Mouse (Mus musculus): ENCODE results near the gene Eif4e3.

Eif4e3 gene

DNA sequence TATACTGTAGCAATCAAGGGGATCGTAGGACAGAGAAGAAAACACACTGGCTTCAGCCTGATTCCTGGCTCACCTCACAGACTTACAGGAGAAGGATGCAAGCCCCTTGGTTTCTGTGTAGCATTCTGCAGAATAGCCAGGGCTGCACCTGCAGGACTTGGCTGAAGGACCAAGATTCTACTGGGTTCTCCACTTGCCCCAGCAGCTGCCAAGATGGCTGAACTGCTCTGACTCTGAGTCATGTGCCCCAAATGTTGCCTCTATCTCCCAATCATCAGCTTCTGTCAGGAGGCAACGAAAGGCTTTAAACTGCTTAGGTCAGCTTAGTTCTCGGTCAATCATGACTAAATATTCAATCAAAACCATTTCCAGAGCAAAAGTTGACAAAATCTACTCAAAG lies 42.0 kb downstream of the Eif4e3 start:
- DNase-seq (ENCODE audit: low spot score): no peak

DNA sequence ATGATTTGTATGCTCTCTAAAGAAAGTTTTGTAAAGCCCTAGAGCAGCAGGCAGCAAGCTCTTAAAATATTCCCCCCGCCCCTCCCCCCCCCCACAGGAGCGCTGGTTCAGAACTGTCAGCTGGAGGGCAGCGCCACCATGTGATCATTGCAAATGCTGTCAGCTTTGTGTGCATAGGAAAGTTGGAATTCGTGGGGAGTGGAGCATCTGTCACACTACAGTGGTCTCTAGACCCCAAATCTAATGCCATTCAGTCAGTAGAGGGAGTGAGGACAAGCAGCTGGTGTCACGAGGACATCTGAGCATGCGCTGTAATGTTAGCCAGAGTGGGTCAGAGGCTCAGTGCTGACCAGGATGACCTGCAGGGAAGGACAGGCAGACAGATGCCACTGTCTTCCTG lies 42.9 kb downstream of the Eif4e3 start:
- DNase-seq (ENCODE audit: low spot score): no peak

DNA sequence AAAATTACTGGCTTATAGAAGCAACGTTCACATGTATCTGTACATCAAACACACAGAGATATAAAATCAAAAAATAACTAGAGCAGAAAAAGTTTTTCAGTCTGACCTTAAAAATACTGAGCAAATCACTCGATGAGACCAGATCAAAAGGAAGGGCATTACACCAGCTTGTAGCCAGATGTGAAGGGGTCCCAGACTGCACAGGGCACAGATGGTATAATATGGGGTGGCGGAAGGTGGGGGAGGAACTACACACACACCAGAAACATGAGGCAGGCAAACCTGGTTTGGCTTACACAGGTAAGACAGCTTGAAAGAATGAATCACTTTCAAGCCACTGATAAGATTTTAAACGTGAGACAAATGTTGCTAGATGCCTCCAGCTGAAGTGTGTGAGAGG lies 45.4 kb downstream of the Eif4e3 start:
- DNase-seq (ENCODE audit: low spot score): no peak

DNA sequence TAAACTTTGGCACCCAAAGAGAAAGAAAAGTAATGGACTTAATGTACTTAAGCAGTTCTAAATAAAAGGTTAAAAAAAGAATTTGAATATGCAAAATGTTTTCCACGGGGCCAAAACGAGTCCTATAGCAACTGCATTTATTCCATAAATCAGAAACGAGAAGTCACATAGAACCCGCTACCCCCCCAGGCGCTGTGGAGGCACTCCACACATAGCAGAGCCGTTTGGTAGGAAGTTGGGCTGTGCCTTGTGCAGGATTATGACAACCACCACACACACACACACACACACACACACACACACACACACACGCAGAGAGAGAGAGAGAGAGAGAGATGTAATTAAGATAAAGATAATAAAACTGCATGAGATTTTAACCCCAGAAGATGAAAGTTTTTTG lies 46.1 kb downstream of the Eif4e3 start:
- DNase-seq (ENCODE audit: low spot score): no peak

DNA sequence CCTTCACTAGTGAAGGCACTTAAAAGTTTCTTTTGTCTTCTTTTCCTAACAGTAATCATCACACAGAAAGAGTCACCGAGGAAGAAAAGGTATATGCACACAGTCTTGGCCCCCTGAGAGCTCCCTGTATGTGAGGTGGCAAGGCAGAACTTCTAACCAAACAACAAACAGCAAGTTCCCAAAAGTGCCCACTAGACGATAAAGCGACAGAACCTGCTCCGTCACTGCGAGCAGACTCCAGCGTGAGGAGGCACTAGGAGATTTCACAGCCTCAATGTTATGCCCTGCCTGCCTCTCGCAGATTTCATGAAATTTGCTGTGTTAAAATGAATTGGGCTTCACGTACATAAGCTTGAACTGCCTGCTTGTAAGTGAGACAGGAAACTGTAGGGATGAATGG lies 46.6 kb downstream of the Eif4e3 start:
- DNase-seq (ENCODE audit: low spot score): no peak

DNA sequence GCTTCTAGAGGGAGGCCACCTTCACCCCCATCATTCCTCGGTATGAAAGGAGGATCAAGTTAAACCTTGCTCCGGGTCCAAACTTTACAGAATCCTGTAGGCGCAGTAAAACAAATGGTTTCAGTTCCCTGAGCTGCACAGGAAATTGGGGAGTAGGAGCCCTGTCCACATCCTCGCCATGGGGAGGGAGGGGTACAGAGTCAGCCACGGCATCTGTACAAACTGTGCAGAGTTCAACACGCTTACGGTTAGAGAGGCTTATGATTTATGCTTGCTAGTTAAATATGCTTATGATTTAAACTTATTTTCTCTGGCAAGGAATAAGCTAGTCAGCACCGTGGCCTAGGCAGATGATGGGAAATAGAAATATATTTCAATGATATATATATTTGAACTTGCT lies 47.1 kb downstream of the Eif4e3 start:
- DNase-seq (ENCODE audit: low spot score): no peak

DNA sequence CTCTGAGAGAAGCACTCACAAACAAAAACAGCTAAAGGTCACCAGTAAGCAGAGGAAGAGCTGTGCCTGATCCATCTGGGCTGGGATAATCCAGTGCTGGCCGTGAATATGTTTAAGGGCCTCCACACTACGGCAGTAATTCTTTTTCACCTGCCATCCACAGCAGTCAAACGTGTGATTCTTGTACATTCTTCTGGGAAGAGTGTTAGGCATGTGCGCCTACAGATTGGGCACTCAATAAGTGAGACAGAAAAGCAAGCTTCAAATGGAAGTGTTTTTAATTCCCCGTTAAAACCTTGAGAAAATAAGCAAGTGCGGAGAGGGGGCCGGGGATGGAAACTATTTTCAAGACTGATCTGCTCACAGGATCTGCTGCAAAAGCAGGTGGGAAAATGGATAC lies 48.7 kb downstream of the Eif4e3 start:
- DNase-seq (ENCODE audit: low spot score): no peak

DNA sequence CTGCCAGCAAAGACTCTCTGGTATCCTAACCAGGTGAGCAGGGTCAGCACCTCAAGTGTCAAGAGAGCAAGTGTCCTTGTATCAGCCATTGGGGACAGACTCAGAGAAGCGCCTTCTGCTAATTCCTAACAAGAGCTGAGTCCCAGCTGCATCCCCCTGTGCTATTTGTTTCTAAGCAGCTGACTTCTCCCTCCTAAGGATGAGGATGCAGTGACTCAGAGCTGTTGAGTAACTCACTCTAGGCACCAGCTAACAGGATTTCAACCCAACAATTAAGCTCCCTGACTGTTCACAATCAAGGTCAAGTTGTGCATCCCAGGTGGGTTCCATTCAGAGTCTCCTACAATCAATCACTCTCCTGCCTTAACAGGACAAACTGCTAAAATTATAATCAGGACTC lies 49.2 kb downstream of the Eif4e3 start:
- DNase-seq (ENCODE audit: low spot score): no peak

DNA sequence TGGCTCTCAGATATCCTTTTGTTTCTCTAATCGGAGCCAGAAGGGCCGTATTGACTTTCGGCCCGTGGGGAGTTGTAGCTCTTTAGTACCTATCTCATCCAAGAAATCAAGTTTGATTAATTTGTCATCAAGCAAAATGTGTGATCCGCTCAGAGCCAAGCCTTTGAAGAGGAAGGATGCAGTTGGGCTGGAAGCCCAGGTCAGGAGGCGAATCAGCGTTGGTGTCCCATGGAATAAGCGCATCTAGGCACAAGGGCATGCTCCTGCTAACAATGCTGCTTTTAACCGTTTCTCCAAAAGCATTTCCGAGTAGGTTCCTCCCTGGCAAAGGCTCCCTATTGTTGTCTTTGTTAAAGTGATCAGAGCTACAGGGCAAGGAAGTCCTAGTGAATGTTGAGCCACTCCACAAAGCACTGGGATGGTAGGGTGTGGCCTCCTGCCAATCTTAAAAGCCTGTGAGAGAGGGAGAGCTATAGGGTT lies 51.3 kb downstream of the Eif4e3 start:
- no peak for DNase-seq (ENCODE audit: low spot score)

DNA sequence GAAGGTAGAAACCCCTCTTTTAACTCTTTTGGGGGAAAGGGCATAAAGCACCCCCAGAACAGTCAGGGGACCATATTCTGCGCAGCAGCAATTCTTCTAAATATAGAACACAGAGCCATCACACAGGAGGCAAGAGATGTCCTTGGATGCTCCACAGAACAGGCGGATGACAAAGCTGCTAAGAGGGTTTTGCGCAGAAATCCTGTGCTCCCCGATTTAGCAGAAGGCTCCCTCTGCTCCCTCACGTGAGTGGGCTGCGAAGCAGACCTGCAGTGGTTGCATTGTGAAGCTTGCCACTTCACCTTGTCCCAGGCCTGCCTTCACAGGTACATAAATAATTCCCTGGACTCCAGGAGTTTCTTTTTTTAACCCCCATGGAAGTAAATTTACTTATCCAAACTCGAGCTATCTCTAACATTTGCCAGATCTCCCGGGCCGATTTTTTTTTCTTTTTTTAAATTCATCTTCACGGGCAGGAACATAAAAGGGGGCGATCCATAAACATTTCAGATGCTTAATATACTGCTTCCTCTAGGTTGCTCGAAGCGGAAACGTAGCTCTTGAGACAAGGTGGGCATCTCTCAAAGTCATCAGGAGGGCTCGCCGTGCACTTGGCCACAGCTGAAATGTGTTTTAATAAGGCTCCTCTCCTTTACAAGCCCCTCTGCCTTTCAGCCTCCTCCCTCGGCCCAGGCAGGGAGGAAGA lies 51.9 kb downstream of the Eif4e3 start:
- no peak for DNase-seq (ENCODE audit: low spot score)

DNA sequence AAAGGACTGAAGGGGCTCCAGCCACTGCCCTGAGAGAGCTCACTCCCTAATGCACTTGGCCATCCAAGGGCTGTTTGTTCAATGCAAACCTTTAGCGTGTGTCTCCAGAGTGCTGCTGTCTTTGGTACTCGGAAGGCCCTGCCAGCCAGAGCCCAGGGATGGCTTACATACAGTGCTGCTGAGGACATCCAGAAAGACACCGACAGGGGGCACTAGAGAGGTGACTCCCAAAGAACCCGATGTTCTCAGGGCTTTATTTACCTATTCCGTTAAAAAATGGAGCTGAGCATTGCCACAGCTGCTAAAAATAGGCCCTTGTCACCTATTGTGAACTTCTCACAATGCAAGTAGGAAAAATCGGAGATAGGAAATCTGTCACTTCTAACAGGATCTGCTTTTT lies 54.7 kb downstream of the Eif4e3 start:
- no peak for DNase-seq (ENCODE audit: low spot score)

DNA sequence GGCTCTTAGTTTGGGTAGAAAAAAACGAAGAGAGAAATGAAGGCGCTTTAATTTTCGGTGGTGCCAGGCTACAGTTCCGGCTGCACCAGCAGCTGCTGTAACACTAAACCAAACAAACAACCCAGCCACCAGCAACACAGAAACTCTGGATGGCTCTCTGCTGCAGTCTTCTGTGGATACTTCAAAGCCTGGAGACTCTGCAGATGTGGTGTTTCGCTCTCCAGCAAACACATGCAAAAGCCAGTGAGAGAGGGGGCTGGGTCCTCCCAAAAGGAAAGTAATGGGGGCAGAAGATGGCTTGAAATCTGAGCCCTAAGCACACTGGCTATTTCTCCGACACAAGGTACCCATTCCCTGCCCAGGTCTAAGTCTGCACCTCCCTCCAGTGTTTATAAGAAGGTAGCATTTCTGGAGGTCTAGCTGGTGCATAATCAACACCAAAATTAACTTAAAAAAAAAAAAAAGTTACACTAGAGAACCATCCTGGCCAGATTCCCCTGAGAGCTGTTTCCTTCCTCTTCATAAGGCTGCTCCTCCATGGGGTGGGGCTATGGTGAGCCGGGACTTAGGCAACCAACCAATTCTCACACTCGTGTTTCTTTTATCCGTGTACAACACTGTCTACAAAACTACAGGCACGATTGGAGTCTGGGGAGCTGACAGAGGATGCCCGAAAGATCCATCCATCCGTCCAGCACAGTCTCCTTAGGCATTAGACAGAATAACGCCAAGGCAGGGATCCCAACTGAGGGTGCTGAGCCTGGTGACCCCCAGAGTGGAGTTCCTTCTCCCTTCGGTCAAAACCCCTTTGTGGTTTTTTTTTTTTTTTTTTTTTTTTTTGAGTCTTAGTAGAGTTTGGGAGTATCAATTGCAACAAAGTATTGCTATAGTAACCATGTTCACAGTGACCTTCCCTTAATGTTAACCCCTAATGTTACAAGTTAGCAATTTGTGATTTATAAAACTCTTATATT lies 55.8 kb downstream of the Eif4e3 start:
- no peak for DNase-seq (ENCODE audit: low spot score)

DNA sequence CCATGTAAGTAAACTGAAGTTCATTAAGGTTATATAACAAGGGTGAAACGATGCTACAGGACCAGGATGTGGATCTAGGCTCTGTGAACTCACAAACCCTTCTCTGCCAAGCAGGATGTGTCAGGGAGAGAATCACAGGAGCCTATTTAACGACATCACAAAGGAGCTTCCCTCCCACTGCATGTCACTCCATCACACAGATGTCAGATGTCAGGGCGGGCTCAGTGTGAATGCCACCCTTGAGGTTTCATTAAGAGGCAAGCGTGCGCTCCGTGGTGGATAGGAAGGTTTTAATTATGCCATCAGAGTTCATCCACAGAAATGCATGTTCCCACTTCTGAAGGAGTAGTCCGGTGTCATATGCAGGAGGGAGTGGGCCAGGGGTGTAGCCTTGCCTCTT lies 60.5 kb downstream of the Eif4e3 start:
- DNase-seq (ENCODE audit: low spot score): no peak

DNA sequence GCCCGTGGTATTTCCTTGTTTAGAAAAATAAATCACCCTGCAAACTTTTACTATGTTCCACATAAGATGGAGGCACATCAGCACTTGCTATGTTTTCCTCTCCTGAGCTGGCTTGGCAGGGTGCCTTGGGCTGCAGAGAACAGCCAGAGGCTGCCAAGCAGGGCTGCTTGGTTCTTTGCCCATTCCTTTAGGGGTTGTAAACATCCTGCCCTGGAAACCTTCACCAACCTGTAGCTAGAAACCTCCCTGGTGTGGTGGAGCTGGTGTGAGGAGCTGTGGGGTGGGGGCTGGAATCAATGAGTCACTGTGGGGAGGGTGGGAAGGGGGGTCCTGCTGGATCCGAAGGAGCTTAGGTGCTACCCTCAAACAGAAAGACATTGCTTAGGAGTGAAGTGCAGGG lies 61.8 kb downstream of the Eif4e3 start:
- DNase-seq (ENCODE audit: low spot score): no peak

DNA sequence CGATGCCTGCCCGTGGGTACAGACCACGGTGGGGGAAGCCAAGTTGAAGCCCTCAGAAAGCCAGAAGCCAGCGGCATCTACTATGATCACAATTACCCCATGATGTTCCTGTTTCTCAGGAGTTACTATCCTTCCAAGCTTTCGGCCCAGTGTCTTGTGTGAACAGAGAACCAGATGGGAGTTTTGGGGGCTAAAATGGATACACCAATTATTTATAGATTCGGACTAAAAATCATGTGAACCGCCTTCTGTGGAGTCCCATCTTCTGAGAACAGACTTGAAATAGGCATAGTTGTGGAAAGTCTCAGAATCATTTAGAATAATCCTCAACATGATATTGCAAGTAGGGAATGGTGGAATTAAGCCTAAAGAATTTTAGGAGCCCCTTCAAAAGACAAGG lies 64.1 kb downstream of the Eif4e3 start:
- no peak for DNase-seq (ENCODE audit: low spot score)

DNA sequence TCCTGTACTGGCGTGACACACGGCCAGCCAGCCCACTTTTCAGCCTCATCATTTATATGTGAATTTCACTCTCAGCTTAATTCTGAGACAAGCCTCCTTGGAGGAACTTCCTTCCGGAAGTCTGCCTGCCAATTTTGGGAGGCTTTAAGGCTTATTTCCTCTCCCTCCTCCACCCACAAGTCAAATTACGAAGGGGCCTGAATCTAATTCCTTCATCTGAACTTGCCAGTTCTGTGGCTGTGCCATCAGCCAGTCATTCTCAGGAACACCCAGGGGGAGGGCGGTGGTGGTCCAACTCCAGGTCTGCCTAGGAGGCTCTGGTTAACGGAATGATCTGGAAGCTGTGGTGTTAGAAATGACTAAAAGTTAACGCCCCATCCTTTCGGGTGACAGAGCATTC lies 65.7 kb downstream of the Eif4e3 start:
- no peak for DNase-seq (ENCODE audit: low spot score)

DNA sequence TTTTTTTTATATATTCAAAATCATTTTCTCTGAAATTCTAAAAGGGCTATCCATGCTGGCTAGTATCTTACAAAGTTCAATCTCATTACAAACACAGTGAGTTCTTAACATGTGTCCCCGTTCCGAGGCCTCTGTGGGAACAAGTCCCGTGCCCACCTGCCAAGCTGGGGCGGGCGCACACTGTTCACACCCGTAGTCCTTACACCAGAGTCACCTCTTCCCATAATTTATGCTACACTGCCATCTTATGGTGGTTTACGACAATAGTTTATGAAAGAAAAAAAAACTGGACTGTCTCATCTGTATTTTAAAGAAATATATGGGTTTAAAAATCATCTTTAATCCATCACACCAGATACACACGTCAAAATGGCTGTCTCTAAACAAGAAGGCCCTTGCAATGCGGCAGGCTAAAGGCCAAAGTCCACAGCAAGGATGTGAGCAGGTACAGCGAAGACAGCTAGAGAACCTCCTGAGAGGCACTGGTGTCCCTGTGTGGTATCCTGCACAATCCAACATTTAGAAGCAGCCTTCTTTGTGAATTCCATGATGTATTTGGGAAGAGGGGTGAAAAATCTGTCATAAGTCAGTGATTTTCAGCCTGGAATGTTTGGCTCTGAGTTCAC lies 66.3 kb downstream of the Eif4e3 start:
- no peak for DNase-seq (ENCODE audit: low spot score)

DNA sequence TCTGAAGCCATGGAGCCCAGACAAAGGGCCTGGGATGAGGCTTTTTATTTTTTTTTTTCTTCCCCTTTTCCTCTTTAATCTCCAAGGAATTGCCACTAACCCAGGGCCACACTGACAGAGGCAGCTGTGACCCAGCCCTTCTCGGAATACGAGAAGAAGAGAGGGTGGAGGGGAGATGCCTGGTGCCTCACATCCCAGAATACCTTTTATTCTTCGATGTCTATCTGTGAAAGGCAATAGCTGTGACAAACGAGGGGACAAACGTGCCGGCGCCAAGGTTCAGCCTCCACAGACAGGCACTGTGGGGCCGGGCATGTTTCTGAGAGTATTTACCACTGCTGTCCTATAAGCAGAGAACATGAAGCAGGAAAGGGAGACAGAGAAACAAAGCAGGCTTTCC lies 66.9 kb downstream of the Eif4e3 start:
- DNase-seq (ENCODE audit: low spot score): no peak

DNA sequence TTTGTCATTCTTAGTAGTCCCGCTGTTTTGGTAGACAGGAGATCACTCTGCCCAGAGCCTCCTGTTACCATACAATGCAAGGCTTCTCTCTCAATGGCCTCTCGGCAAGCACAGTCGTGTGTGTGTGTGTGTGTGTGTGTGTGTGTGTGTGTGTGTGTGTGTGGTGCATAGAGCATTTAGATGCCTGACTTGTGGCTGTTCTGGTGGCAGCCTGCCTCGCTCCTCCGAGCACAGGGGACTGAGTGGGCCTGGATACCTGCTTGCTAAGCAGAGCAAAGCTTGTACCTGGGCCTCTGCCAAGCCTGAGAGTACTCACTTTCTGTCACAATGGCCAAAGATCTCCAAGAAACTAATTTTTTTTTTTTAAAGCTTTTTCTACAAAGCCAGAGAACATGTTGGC lies 67.3 kb downstream of the Eif4e3 start:
- no peak for DNase-seq (ENCODE audit: low spot score)

DNA sequence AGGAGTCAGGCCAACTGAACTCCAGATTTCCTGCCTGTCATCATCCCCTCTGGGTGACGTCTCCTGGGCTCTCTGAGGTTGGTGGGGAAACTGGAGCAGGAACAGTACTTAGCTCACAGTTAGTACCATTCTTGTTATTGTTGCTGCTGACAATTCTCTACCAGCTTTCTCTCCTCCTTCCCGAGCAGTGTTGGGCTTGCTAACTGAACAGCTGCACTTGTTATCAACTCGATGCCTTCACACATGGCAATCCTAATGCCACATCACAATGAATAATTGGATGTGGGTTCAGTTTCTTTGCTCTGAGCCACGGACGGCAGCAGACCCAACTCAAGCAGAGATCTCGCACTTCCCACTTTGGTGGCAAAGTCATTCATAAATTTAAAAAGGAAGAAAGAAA lies 89.5 kb downstream of the Eif4e3 start:
- no peak for DNase-seq (ENCODE audit: low spot score)

DNA sequence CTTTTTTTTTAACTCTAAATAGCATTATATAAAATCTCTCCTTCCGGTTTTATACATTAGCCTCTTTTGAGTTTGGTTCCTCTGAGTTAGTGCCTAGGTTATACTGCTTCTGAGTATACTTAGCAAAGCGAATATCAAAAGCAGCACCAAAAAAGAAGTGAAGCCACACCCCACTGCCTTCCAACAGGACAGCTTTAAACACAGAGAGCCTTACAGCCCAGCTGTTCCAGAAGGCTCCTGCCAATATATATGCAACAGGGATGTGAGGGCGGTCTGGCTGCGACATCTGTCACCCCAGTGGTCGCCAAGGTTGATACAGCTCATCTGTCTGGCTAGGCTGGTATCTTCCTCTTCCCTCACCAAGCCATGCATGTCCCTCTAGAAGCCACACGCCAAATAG lies 90.9 kb downstream of the Eif4e3 start:
- DNase-seq (ENCODE audit: low spot score): no peak

Data from ovary, postnatal 14 days (tissue).